Mouse (Mus musculus) megakaryocyte-erythroid progenitor cell, adult 5-6 weeks (primary cell): Measurements from ENCODE around the gene Endog. TPM values are rescaled to one million over a fixed set of nuclear protein-coding genes. Genes with fewer than 3 reads are reported as not detected.
"Not testable (repeated sequence)": the region's sequence is repeated elsewhere in the genome, so short reads cannot be mapped to it uniquely, and the experiment has no call there.

Experiments used
- ATAC-seq: replicated peaks from 2 replicates; pipeline ENCODE4 v1.8.0; 2016; ENCODE audit warnings: mild to moderate bottlenecking, inconsistent platforms; ENCODE audit not compliant: severe bottlenecking, poor library complexity, low FRiP score, low TSS enrichment
- total RNA-seq, 2 experiments: library from RNA; stranded (forward) in 1 of 2; stranded (reverse) in 1 of 2; fragments of 200-1000, 215-1000 nt in 1 of 2; fragments of >200 nt in 1 of 2; fragmentation: Nextera tagmentation in 1 of 2; gene quantifications; 2 replicates each; pipeline ENCODE4 v1.2.3; 2014 to 2017

Gene Endog
- total RNA-seq (2014; fragmentation: Nextera tagmentation) = 20.8 and 22.3 TPM in 2 replicates
- 1.3 and 6.3 TPM in 2 replicates for total RNA-seq (2017)

- ATAC-seq = peak; percentile 88
Measured at GRCm38 (mm10) chr2:30171371-30171996, at the start of gene Endog. TSS of gene Endog (plus strand) at chr2:30171493.

- no peak for ATAC-seq
Measured at GRCm38 (mm10) chr2:30122766-30123165, 48.5 kb upstream of the Endog start.

- peak; percentile 10; the same call in 1 of the 2 replicates for ATAC-seq
Measured at GRCm38 (mm10) chr2:30123729-30124471, 47.4 kb upstream of the Endog start.

DNA sequence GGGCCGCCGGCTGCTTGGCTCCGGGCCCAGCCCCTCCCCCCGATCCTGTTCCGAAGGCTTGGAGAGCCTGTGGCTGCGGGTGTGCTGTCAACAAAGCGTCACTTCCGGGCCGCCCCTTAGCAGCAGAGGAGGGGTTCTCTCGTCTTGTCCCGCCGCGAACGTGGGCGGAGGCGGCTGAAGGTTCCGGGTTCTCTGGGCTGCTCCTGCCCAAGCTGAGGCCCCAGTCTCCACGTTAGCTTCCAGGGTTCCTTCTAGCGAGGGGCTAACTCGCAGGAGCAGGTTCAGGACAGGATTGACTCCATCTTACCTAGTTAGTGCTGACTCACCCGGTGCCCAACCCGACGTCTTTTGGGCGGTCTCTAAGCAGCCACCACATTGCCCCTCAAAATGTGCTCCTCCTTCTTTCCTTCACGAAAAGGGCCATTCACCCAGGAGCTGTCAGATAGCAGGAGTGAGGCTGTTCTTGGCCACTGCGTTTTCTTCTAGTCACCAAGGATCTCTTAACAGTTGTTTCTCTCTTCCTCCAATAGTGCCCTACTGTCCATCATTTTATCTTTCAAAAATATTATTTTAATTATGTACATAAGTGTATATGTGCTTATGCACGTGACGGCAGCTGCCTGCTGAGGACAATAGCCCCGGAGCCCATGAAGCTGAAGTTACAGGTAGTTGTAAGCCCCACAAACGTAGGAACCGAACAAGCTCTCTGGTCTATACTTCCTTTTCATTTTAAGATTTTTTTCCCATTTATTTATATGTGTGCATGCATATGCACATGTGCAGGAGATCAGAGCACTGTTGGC is 46.6 kb upstream of the Endog start, which contains the start of gene Zer1:
Zer1 (minus strand) TSS at position 114 of the 803 bp plus-strand sequence.
- ATAC-seq = peak; percentile 94

- no peak for ATAC-seq
Measured at GRCm38 (mm10) chr2:30128789-30129188, 42.5 kb upstream of the Endog start.

GRCm38 (mm10) chr2:30130156-30130555 is 41.1 kb upstream of the Endog start:
- ATAC-seq = no peak

GRCm38 (mm10) chr2:30131240-30131639 is 40.1 kb upstream of the Endog start:
- not testable (repeated sequence) for ATAC-seq

GRCm38 (mm10) chr2:30132801-30133612 is 38.3 kb upstream of the Endog start:
- ATAC-seq = no peak

GRCm38 (mm10) chr2:30133613-30134377 is 37.5 kb upstream of the Endog start, which contains the start of gene Tbc1d13:
TSS of gene Tbc1d13 (plus strand) at chr2:30133746.
- peak; percentile 87 for ATAC-seq

GRCm38 (mm10) chr2:30134378-30134711 is 36.9 kb upstream of the Endog start:
- ATAC-seq = no peak

DNA sequence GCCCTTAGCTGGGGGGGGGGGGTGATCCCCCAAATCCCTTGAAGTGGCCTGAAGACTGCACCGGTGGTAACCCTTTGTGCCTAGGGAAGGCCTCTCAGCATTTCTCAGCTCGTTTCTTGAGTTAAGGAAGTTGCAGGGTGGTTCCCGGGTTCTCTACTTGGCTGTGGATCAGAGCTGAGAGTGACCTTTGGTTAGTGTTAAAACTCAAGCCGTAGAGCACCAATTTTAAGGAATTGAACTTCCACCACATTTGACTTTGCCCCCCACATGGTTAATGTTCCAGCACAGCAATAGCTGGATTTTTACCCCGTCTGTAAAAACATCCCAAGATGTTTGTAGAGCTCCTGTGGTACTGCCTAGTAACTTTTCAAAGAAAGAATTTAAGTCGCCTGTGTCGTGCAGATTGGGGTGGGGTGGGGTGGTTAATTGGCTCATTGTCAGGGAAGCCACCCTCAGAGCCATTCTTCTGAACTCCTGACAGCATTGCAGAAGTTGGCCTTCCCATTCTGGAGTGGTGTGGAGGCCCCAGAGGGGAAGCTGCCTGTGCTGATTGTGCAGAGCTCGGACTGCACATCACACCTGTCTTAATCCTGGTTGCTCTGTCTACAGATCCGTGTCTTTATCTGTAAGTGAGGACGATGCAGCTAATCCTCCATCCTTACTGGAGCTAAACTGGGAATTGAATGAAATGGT is 36.2 kb upstream of the Endog start:
- 0 out of 2 replicates have a peak, but pooled peaks have one; percentile 18 for ATAC-seq

GRCm38 (mm10) chr2:30136458-30136857 is 34.8 kb upstream of the Endog start:
- no peak for ATAC-seq

GRCm38 (mm10) chr2:30140021-30140420 is 31.3 kb upstream of the Endog start:
- not testable (repeated sequence) for ATAC-seq

DNA sequence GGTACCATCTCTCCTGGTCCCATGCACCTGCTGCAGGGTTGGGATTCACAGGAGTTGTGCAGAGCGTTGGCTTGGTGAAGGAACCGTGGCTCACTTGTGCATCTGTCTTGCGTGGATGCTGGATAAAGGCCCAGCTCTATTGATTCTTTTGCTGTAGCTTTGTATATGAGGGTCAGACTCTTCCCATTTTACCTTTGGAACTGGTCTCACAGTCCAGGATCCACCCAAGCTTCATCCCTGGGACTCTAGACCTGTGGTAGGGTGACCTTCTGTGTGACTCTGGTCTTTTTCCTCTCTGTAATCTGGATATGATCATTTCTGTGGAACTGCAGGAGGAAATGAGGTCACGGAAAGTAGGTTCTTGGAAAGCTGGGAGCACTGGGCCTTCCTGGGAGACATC is 26.9 kb upstream of the Endog start:
- ATAC-seq = no peak

GRCm38 (mm10) chr2:30147466-30147865 is 23.8 kb upstream of the Endog start:
- ATAC-seq = no peak

DNA sequence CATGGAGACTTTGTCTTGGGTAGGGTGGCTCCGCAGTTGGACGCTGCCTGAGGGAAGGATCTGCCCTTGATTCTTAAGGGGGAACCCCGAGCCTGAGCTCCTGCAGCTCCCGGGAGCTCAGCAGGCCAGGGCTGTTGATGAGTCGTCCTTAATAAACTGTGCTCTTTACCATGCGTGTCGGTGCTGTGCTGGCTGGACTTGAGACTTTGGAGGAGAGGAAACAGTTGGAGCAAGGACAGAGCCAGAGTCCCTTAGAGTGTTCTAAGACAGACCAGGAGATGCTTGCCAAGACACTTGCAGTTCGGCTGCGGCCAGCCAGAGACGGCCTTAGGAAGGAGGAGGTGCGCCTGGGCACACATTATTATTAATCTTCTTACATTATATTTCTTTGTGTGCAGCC is 19.5 kb upstream of the Endog start:
- ATAC-seq = no peak

DNA sequence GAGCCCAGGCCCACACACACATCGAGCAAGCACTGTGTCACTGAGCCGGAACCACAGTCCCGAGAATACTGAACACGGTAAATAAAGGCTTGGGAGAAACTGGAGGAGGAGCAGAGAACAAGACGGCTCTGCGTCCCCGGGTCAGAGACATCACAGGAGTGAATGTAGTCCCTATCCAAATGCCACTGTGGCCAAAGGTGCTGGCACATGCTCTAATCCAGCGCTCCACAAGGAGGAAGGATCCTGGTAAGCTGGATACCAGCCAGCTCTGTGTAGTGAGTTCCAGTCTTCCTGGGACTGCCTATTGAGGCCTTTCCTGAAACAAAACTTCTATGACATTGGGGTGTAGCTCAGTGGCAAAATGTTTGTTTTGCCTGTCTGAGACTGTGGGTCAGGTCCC is 18.7 kb upstream of the Endog start:
- no peak for ATAC-seq

GRCm38 (mm10) chr2:30159871-30160270 is 11.4 kb upstream of the Endog start:
- ATAC-seq = not testable (repeated sequence)
